Mouse (Mus musculus): Measurements from ENCODE around the gene Hk1.

GRCm38 (mm10) chr10:62331771-62332170 is 47.9 kb downstream of the Hk1 start:
- TF ChIP-seq CTCF (IDR thresholded peaks at IDR 0.05; ENCODE audit: extremely low read depth, insufficient read length, insufficient replicate concordance, low read depth, low read length), result no peak
- TF ChIP-seq POLR2A (IDR thresholded peaks at IDR 0.05; ENCODE audit: low read depth, low read length), result no peak

All from small intestine, adult 2 months (tissue).